Comparison of ENCODE assay signal across 13 mouse cellular contexts in genomic region chr8:107544211-107544610, GRCm38 (mm10). TPM values are rescaled to one million over a fixed set of nuclear protein-coding genes. Genes with fewer than 3 reads are reported as not detected.
DNase-seq lines count a peak whose midpoint lies in the region; ATAC-seq and TF ChIP-seq lines count a peak whose summit lies in the region.
"Had no signal": no experiment of that assay in that cellular context is flagged by ENCODE, and none has a peak within 500 bp of the region (broad histone marks: within the 10 kb centered on the region; RNA-seq: fewer than 3 reads in every experiment).

No protein-coding gene starts in this region.

- H3K9me3 ChIP-seq in heart, embryonic 13.5 days: no peaks in the 10 kb centered on the region
- no peaks in the 10 kb centered on the region for H3K9me3 ChIP-seq in lung, embryonic 15.5 days
- H3K9me3 ChIP-seq in embryonic facial prominence, embryonic 12.5 days: no peaks in the 10 kb centered on the region
- no peaks in the 10 kb centered on the region for H3K9me3 ChIP-seq in limb, embryonic 10.5 days (replicated peaks)
- H3K9me3 ChIP-seq: forebrain, embryonic 13.5 days had no signal

- H3K4me3 ChIP-seq in heart, embryonic 13.5 days: no peak overlapping the region
- no peak overlapping the region for H3K4me3 ChIP-seq in lung, embryonic 15.5 days
- no peak overlapping the region for H3K4me3 ChIP-seq in embryonic facial prominence, embryonic 12.5 days
- no peak overlapping the region for H3K4me3 ChIP-seq in limb, embryonic 10.5 days
- no peak overlapping the region for H3K4me3 ChIP-seq in layer of hippocampus, adult 2 months
- H3K4me3 ChIP-seq: forebrain, embryonic 13.5 days had no signal

- H3K4me1 ChIP-seq in heart, embryonic 13.5 days: peaks cover 53% of the 10 kb centered on the region
- H3K4me1 ChIP-seq in lung, embryonic 15.5 days: peaks cover 46% of the 10 kb centered on the region
- peaks cover 33% of the 10 kb centered on the region for H3K4me1 ChIP-seq in embryonic facial prominence, embryonic 12.5 days
- peaks cover 21% of the 10 kb centered on the region for H3K4me1 ChIP-seq in limb, embryonic 10.5 days

- H3K4me2 ChIP-seq in heart, embryonic 13.5 days: no peak overlapping the region
- peak overlapping the region; percentile 9; the same call in 1 of the 2 replicates for H3K4me2 ChIP-seq in lung, embryonic 15.5 days
- H3K4me2 ChIP-seq in embryonic facial prominence, embryonic 12.5 days (replicated peaks): peak overlapping the region; percentile 34; the same call in 1 of the 2 replicates
- H3K4me2 ChIP-seq: forebrain, embryonic 13.5 days had no signal

- no peak for DNase-seq in heart, postnatal 10 days
- DNase-seq in lung, postnatal 14 days: no peak
- no peak for DNase-seq in limb, embryonic 10.5 days (ENCODE audit: low spot score)
- no peak for DNase-seq in adrenal gland, adult 18-20 months (ENCODE audit: low spot score in 2 of 2)
- no peak for DNase-seq in layer of hippocampus, adult 2 months (ENCODE audit: low spot score in 2 of 2)
- DNase-seq: cerebellum, adult 11 months; kidney, postnatal 25 days; layer of hippocampus, postnatal 36 days had no signal

- no peak for ATAC-seq in heart, embryonic 13.5 days (ENCODE audit: extremely low read depth, insufficient number of reproducible peaks, low FRiP score, low TSS enrichment)
- peak; percentile 50; the same call in 1 of the 2 replicates for ATAC-seq in lung, embryonic 15.5 days (ENCODE audit: borderline replicate concordance, extremely low read depth, low FRiP score, low TSS enrichment)
- 0 out of 2 replicates have a peak, but pooled peaks have one; percentile 66 for ATAC-seq in embryonic facial prominence, embryonic 12.5 days (ENCODE audit: insufficient number of reproducible peaks, insufficient read depth, low FRiP score, low TSS enrichment)
- ATAC-seq: activated CD4-positive, CD25-positive, alpha-beta regulatory T cell, adult 4 months; forebrain, embryonic 13.5 days had no signal

- H3K9ac ChIP-seq in heart, embryonic 13.5 days: no peak overlapping the region
- no peak overlapping the region; the same call in 1 of the 2 replicates for H3K9ac ChIP-seq in lung, embryonic 15.5 days
- H3K9ac ChIP-seq in embryonic facial prominence, embryonic 12.5 days: no peak overlapping the region
- H3K9ac ChIP-seq: forebrain, embryonic 13.5 days had no signal

- H3K27me3 ChIP-seq in heart, embryonic 13.5 days (replicated peaks): no peaks in the 10 kb centered on the region
- no peaks in the 10 kb centered on the region for H3K27me3 ChIP-seq in lung, embryonic 15.5 days
- H3K27me3 ChIP-seq in embryonic facial prominence, embryonic 12.5 days: no peaks in the 10 kb centered on the region
- H3K27me3 ChIP-seq in limb, embryonic 10.5 days (ENCODE audit: low read depth, poor library complexity, severe bottlenecking): no peaks in the 10 kb centered on the region
- H3K27me3 ChIP-seq: forebrain, embryonic 13.5 days had no signal

- 80% methylated on average over 8 of the region's 8 CpGs for WGBS in heart, embryonic 13.5 days
- WGBS in lung, embryonic 15.5 days: 55% methylated on average over 8 of the region's 8 CpGs
- 29% methylated on average over 8 of the region's 8 CpGs for WGBS in embryonic facial prominence, embryonic 12.5 days
- 87% methylated on average over 8 of the region's 8 CpGs for WGBS in limb, embryonic 10.5 days

- no peak for TF ChIP-seq CTCF in layer of hippocampus, adult 2 months (conservative IDR thresholded peaks at IDR 0.05)

- H3K36me3 ChIP-seq in heart, embryonic 13.5 days: peaks cover 18% of the 10 kb centered on the region
- H3K36me3 ChIP-seq in lung, embryonic 15.5 days: 0 out of 2 replicates have a peak, but pooled peaks cover 3% of the 10 kb centered on the region
- peaks cover 10% of the 10 kb centered on the region for H3K36me3 ChIP-seq in embryonic facial prominence, embryonic 12.5 days
- peaks cover 70% of the 10 kb centered on the region for H3K36me3 ChIP-seq in limb, embryonic 10.5 days

- peak overlapping the region; percentile 84 for H3K27ac ChIP-seq in heart, embryonic 13.5 days (replicated peaks)
- H3K27ac ChIP-seq in lung, embryonic 15.5 days: peak overlapping the region; percentile 93
- H3K27ac ChIP-seq in embryonic facial prominence, embryonic 12.5 days: peak overlapping the region; percentile 93
- H3K27ac ChIP-seq in limb, embryonic 10.5 days: peak overlapping the region; percentile 86
- no peak overlapping the region for H3K27ac ChIP-seq in layer of hippocampus, adult 2 months
- H3K27ac ChIP-seq: forebrain, embryonic 13.5 days had no signal

- intact Hi-C loops in heart, postnatal 10 days (cut with DNase I): loop anchor here (5.0 kb wide), 1 partner anchor 52 kb away; no protein-coding TSS in a partner anchor

RNA-seq across cellular contexts. Expression of gene Psmd7, which starts 44.1 kb away (rescaled TPM):
- polyA plus RNA-seq in heart, embryonic 13.5 days (2015; fragmentation: Nextera tagmentation; extraction: Ambion mirVana): 176 and 196 TPM in 2 replicates
- 10 to 100 TPM; 85.6 to 93.7 TPM for total RNA-seq in heart, postnatal 10 days (2021)
- 252 and 256 TPM in 2 replicates for polyA plus RNA-seq in lung, embryonic 15.5 days (2015; fragmentation: Nextera tagmentation; extraction: Ambion mirVana)
- polyA plus RNA-seq in embryonic facial prominence, embryonic 12.5 days (2016; fragmentation: Nextera tagmentation; extraction: Ambion mirVana): 328 and 342 TPM in 2 replicates
- polyA plus RNA-seq in limb, embryonic 10.5 days (2016; fragmentation: Nextera tagmentation; extraction: Ambion mirVana): 399 and 404 TPM in 2 replicates
- 100 to 1,000 TPM; 111 to 119 TPM for total RNA-seq in adrenal gland, adult 18-20 months (2021)
- 100 to 1,000 TPM; 103 to 107 TPM for total RNA-seq in layer of hippocampus, adult 2 months (2021)
